Mouse (Mus musculus) R1 (cell line): ENCODE data around the gene Siae.
A peak's percentile ranks its signal among the peaks of the same experiment; 100 is the strongest.

Source experiments
- DNase-seq: peaks from one replicate; pipeline ENCODE4 v3.0.0-alpha.2; 2018; ENCODE audit warnings: low read depth, low spot score

Gene Siae

DNA sequence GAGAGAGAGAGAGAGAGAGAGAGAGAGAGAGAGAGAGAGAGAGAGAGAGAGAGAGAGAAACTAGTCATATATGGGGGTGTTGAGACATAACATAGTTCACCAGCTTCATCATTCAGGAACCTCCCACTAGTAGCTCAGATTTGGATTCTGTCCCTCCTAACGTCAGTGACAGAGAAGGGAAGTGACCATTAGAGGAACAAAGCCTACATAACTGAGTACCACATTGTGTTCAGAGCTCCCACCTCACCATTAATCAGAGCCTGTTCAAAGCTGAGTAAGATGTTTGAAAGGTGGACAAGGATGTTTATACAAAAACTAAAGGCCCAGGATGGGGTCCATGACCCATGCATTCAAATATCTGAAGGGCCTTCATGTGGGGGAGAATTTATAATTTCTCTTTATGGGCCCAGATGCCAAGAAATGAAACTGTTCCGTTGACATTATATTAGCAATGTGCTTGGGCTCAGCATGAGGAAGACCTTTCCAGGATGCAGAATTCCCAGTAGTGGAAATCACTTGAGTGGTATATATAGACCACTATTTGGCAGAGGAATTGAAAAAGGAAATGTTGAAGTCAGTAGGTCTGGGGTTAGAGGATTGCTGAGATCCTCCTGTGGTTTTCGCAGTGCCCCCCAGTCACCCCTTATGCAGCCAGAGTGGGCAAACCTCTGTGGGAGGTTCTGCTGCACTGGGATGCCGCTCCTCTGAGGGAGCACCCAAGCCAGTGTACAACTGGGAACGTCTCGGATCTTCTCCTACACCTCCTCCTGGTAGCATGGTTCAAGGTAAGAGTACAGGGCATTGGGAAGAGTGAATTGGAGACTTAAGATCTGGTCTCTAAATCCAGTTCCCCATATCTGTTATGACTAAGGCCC, 14.6 kb upstream of the Siae start:
- no peak for DNase-seq

DNA sequence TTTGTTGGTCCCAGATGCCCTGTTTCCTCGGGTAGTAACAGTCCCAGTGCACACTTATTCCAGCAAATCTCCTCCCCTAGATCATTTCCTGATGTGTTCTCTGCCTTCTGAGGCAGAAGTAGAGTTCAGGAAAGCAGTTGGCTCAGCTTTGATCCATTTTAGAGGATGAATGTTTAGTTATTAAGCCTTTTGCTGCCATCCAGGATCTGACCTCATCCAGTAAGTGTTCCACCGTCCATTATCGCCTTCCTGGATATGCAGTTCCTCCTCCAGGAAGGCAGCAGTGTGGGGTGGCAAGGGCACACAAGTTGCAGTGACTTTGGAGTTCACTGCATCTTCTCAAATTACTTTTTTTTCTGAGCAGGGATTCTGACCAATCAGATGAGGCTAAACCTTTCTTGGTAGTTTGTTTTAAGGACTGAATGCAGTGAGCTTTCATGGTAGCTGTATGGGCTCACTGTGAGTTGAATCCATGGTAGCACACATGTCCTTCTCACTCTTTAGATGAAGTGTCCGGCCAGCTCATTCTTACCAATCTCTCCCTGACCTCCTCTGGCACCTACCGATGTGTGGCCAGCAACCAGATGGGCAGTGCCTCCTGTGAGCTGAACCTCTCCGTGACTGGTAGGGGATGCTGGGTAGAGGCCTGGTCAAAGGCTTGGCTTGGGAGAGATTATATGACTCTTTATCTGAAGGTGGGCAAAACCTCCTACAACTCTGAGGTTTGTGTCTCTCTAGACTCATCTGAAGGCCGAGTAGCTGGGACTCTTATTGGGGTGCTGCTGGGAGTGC, 13.5 kb upstream of the Siae start:
- peak; percentile 43 for DNase-seq

DNA sequence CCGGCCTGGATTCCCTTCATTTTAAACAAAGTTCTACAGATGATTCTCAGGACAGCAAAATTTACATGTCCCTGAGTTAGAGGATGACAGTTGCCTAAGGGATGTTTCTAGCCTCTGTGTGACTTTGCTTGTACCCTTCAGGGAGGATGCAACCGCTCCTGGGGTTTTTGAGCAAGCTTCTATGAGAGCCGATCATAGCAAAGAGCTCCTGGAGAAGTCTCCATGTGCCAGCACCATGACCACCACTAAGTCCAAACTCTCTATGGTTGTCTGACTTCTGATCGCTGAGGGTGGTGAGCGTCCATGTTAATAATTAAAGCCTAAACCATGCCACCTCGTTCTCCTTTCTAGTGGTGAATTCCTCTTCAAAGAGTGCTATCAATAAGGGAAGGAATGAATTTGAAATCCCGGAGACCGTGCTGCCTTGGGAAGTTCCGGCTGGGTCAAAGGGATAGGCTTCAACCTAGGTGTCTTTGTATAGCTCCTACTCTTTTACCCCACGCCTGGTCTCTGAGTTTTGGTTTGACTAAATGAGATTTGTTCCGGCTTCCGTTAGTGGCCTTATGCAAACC, 11.5 kb upstream of the Siae start:
- no peak for DNase-seq

DNA sequence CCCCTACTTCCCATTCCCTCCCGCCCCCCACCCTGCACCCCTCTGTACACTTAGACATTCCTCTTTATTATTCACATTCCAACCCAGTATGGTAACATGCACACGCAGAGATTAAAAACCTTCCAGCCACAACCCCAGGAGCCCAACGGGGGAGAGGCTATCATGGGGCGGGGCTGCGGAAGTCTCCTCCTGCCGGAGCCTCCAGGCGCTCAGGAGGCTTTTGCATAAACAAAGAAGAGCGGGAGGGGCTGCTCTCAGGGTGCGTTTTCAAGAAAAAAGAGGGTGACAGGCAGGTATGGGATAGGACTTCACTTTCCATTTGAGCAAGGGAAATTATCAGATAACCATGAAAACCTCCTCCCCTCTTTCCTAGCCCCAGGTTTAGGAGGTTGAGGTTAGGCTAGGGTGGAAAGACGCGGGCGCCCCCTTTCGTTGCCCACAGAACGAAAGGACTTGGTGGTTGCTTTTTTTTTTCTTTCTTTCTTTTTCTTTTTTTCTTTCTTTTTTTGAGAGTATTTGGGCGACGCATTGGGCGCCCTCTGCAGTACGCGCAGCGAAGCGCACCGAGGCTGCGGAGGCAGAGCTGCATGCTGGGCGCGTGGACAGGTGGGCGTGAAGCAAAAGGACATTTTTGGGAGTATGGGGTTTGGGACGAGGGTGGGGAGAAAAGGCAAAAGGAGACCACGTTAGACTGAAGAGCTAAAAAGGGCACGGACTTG, 10.9 kb upstream of the Siae start:
- DNase-seq, result peak; percentile 97

DNA sequence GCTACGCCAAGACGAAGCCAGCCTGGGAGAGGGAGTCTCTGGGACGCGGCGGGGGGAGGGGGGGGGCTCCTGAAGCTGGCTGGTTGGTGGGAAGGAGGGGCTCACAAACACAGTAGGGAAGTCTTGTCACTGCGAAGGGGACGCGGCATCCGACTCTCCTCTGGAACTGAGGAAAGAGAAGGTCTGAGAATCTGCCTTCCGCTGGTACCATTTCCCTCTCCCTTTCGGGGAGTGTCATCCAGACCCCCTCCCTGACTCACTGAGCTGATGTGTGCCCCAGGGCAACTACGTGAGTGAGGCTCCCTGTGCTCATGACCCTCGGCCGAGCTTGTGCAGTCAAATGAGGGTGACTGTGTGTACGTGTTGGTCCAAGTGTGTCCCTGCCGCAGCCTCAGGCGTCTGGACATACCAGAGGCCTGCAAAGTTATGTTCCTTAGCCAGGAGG, 10.3 kb upstream of the Siae start:
- peak; percentile 48 for DNase-seq

DNA sequence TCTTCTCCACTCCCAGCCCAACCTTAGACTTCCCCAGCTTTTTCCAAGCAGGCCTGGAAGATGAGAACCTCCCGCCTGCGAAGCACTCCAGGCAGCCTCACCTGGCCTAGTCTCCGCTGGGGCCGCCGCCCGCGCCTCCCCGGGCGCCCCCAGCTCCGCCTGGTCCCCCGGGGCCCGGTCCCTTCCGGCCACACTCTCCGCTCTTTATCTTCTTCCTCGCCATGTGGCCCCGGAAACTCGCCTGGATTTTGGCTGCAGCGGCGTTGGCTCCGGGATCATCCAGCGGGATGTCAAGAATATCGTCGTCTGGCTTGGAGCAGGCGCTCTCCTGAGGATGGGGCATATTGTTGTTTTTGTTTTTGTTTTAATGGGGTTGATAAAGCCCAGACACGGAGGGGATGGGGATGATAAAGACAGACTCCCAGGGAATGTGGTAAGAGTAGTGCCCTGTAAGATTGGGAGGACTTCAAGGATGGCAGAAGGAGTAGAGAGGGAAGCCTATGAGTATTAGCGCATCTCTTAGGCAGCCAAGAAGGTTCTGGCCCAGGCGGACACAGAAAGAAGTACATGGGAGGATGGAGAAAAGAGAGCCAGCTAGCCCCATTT, 9.5 kb upstream of the Siae start:
- DNase-seq, result peak; percentile 23

DNA sequence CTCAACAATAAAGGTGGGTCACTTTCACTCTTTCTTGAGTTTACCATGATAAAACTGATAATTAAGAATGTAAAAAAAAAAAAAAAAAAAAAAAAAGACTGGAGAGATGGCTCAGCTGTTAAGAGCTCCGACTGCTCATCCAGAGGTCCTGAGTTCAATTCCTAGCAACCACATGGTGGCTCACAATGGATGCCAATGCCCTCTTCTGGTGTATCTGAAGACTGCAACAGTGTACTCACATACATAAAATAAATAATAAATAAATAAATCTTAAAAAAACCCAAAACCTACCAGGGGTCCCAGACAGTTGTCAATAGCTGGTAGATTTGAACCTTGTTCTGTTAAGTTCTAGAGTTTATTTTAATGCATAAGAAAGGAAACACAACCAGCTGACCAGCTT, 8.6 kb upstream of the Siae start:
- DNase-seq, result peak; percentile 57

DNA sequence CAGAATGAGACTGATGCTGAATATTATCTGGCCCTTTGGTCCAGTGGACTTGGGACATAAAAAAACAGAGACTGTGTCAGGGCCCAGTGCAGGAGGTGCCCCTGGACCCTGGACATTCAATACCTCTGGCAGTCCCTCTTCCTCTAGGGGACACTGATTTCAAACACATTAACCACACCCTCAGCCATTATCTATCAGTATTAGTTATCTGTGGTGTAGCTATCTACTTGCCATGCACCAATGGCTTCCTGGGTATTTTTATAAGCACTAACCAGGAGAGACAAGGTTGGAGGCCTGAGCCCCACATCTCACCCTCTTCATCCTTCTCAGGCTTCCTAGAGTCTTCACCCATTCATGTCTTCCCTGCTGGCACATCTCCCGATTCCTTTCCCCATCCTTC, 5.1 kb upstream of the Siae start:
- DNase-seq, result no peak

DNA sequence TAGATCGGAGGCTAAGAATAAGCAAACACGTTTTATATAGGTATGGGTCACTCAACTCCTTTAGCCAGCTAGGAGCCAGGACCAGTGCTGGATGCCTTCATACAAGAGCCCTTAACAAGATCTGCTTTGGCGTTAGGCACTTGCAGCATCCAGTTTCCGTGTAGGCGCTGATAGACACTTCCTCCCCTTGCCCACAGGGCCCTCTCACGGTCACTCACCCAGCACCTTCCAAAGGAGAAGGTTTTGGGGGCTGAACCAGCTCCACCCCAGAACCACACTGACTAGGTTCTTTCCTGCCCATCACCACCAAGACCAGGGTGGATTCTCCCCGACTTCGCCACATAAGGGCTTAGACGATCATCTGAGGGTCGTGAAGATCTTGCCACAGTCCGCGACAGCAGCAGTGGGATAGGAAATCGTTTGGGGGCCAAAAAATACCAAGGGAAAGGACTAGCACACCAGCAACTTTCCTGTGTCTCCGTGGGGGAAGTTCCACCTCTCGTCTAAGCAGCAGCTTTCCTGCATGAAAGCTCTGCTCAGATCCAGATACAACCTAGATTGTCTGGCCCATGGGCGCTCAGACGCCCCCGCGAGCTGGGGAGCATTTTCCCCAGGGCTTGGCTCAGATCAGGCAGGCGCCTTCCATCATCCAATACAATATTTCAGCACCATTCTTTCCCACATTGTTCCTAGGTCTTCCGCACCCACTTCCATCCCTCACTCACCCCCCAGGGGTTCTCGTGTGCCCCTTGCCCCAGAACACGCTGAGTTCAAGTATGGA, 3.6 kb upstream of the Siae start:
- no peak for DNase-seq

DNA sequence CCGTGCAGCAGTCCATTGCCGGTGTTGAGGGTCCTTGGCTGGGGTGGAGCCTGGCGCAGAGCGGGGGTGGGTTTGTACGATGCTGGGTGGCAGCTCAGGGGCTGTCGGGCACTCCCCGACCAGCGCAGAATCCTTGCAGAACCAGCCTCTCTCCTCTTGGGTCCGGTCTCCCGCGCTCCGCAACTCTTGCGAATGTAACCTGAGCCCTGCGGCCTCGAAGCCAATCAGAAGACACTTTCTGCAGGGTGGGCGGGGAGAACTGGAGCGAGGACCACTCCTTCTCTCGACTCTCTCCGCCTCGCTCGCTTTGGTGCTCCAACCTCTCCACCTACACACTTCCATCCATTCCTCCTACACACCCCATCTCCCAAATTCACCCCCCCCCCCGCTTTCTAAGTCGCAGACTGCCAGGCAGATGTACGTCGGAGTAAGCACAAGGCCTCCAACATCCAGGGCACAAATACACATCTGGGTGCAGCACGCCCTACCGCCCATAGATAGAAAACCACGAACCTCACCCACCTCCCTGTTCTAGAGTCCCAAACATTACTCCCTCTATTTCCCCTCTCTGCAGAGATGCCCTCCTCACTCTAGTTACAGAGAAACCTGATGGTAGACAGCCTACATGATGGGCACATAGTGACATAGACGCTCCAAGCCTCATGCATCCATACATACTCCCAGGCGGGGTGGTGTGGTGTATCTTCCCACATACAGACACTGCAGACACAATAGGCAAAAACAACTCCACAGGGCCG, 2.8 kb upstream of the Siae start, which contains the start of gene Nrgn:
Nrgn (minus strand) TSS at position 369 of the 758 bp plus-strand sequence.
- DNase-seq, result peak; percentile 96

DNA sequence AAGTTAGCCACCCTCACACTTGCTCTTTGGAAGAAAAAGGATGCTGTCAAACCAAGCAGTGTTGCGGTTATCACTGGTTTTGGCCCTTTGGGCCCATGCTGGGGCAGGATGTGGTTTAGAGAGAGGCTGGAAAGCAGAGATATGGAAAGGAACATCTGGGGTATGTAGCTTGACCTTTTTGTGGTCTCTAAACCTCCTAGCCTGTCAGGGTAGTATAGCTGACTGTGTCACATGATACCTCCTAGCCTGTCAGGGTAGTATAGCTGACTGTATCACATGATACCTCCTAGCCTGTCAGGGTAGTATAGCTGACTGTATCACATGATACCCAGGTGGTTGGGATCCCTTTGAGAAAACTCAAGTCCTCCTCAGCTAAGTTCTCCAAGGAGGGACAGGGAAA, 1.2 kb upstream of the Siae start:
- no peak for DNase-seq

DNA sequence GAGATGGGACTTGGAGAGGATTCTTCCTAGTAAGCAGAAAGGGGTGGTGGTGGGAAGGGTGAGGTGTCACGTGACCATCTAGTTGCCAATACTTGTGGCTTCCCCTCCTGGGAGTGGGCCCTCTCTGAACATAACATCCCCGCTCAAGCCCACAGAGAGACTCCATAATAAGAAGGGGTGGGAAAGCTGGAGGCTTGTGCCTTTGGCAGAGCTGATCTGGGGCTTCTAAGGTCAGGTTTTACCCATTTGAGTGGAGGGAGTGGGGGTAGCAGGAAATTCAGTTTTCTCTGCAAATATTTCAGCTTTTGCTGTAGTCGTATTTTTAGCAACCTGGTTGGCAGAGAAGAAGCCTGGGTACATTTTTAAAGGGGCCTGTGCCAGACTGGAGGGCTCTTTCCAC, 868 bp downstream of the Siae start:
- DNase-seq, result no peak

DNA sequence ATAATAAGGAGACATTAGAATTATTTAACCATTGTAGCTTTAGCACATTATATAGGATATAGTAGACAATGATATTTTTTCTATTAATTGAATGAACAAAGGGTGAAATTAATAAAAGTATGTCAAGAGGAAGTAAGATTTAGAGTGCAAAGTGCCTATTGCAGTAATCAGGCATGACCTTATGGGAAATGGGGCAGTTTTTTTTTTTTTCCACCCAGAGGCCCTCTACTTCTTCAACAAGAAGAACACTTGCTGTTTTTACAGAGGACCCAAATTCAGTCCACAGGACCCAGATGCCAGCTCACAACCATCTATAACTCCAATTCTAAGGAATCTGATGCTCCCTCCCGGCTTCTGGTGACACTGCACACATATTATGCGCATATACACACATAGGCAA, 5.1 kb downstream of the Siae start:
- no peak for DNase-seq

DNA sequence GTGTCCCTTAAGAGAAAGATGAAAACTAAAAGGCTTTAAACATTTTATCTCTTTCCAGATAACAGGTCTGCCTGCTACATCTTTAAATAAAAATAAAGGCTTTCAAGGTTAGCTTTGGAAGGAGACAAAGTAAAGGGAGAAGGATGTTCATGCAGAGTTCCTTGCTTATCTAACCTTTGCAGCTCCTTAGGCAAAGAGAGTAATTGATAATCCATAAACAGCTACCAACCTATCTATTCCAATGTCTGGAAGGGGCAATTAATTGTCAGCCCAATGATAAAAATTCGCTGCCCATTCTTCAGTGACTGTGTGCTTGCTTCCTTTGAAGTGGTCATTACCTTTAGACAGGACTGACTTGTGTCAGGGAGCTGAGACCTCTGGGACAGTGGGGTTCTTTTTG, 8.3 kb downstream of the Siae start:
- DNase-seq, result no peak

DNA sequence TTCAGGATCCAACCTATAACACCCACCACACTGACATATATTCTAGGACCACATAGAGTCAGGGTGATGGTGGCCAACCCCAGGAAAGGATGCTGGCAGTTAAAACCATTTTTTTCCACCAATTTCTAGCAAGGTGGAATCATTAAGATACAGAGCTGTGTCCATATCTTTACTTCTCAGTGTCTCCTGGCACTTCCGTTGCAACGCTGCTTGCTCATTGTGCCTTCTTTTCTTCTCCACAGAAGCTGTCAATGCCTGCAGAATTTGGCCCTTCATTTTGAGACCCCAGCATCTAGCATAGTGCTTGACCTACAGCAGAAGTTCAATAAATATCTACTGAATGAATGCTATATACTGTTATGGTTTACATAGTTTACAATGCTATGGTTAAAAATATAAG, 11.5 kb downstream of the Siae start:
- DNase-seq, result no peak

DNA sequence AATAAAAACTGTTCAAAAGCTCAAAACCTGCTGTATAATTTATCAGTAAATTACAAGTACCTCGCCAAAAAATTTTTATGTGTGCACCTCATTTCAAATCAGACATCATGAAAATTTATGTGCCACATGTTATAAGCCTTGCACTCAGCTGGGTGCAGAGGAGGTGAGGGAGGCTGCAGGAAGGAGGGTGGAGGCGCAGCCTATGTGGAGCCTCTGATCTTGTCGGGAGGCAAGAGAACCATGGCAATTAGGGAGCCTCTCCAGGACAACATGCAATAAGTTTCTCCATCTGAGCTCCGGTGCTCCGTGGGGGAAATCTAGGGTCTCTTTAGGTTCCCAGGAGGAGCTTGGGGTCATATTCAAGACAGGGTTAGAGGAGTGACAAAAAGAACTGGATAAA, 12.0 kb downstream of the Siae start:
- no peak for DNase-seq

DNA sequence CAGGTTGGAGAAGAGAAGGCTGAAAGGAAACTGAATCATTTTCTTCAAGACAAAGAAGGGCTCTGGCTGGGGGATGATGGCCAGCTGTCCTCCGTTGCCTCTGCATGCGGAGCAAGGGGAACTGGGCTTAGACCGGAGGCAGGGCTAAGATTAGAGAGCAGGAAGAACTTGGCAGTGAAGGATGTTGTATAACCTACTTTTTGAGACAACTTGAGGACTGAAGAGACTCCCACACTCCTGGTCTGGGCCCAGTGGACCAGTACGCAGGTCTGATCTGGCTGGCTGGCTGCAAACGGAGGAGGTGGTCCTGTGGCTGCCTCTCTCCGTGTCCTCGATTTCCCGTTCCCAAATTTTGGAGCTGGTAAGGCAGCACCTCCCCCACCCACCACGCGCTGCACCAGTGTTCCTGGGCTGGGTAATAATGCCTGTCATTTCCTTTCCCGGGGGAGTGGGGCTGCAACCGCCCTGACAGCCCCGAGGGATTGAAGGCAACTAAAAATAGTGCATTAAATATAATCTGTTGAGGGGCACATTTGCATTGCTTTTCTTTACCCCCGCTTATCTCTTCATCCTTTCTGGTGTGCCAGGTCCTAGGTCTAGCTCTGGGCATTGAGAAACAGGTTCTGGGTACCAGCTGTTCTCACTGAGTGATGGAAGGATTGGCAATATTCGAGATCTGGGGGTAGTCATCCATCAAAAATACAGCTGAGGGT, 12.6 kb downstream of the Siae start:
- DNase-seq, result no peak

DNA sequence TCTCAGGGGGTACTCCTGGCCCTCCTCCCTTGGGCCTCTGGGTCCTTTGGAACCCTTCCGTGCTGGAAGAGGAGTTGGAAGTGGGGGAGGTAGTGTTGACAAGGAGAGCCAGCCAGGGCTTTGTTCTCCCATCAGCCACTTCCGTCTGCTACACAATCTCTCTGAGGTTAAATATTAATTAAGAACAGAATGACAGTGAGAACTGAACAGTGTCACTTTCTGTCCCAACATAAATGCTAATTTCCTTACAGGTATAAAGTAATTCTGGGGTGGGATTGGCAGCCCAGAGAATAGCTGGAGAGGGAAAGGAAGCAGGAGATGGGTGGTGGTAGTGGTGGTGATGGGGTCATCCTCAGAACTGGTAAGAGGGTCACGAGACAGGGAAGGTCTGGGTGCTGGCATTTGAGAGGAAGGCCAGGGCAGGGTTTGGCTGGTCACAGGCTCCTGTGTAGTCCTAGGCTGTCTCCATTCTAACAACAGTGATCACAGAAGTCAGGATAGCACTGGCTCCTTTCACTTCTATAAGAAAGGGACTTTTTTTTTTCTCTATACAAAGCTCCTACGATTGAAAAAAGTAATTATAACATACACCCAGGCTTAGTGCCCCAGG, 13.2 kb downstream of the Siae start:
- DNase-seq, result no peak
